Mouse (Mus musculus): ENCODE results near the gene Rab3il1. TPM values are rescaled to one million over a fixed set of nuclear protein-coding genes. Genes with fewer than 3 reads are reported as not detected.

Gene Rab3il1
- total RNA-seq, 1 experiment from 2014 or later = 9.7 TPM

GRCm38 (mm10) chr19:10041388-10042148, 40.1 kb downstream of the Rab3il1 start, which contains the start of gene Fads3:
Gene Fads3, plus strand, starts transcription at chr19:10041569.
- peak; percentile 87 for DNase-seq

GRCm38 (mm10) chr19:10042232-10042631, 40.8 kb downstream of the Rab3il1 start:
- no peak for DNase-seq

DNA sequence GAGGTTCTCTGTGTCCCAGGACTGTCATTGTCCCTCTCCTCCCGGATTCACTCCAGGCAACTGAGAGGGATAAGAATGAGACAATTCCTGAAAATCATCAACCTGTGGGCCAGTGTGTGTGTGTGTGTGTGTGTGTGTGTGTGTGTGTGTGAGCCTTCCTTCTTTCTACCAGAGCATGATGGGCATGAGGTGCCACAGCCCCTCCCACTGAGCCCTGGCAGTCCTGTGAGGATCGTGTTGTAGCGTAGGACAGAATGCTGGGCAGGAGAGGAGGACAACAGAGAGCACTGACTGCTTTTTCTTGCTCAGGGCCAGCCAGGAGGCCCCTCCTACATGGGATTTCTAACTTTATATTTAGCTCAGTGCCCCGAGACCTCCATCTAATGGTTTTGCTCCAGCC, 41.3 kb downstream of the Rab3il1 start:
- no peak for DNase-seq

- DNase-seq = peak; percentile 81
Measured at GRCm38 (mm10) chr19:10043643-10044042, 42.2 kb downstream of the Rab3il1 start.

DNA sequence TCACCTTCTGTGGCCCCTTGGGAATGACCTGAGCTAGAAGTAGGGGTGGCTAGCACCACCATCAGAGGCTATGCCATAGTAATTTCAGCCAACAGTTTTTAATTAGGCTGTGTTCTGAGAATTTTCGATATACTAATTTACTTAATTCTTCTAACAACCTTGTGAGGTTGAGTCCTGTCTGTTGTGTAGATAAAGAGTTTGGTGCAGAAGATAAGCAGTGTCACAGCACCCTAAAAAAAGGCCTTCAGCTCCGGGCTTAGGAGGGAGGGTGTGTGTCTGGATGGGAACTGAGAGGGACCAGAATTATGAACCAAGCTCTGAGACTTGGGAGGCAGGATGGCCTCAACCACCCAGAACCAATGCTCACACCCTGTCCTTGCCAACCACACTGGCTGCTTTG, 44.2 kb downstream of the Rab3il1 start:
- DNase-seq = no peak

DNA sequence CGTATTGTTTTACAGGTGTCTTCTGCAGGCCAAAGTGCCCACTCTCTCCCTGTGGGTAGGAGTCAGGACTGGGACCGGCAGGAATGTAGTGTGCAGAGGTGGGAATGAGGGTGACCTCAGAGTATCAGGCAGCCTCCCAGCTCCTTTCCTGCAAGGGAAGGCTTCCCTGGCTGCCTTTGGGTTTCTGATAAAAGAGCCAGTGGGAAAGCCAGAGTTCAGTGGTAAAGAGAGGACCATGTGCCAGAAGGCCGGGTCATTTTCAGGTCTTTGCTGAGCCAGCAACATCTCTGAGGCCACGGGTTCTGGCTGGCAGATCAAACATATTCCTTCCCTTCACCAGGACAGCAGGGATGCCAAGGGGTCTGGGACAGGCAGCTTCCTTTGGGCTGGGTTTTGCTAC, 44.9 kb downstream of the Rab3il1 start:
- DNase-seq = no peak

DNA sequence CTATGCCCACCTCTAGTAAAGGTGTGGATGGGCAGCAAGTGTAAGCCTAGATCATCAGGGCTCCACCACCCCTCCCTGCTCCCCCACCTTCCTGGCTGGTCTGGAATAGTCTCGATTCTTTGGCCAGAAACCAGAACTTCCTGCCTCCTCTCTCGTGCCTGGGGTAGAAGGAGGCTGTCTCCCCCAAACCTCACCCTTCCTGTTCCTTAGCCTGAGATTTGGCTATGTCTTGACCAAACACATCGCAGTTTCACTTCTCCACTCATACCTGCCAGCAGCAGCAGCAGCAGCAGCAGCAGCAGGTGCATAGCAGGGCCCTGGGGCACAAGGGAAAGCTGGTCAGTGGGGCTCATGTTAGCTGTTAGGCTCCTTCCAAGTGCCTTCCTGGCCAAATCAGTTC, 45.5 kb downstream of the Rab3il1 start:
- DNase-seq = no peak

GRCm38 (mm10) chr19:10049533-10049932, 48.1 kb downstream of the Rab3il1 start:
- DNase-seq = peak; percentile 23

GRCm38 (mm10) chr19:10050438-10050837, 49.0 kb downstream of the Rab3il1 start:
- DNase-seq = no peak

DNA sequence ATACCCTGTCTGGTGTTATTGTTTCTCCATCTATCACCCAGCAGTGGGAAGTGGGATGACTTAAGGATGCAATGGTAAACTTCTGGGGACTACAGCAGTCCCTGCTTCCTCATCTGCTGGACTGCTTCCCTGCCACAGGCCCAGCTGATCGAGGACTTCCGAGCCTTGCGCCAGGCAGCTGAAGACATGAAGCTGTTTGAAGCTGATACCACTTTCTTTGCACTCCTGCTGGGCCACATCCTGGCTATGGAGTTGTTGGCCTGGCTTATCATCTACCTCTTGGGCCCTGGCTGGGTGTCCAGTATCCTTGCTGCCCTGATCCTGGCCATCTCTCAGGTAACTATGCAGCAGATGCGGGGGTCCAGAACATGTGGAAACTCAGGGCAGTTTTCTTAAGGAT, 51.2 kb downstream of the Rab3il1 start:
- no peak for DNase-seq

- peak; percentile 75 for DNase-seq
Measured at GRCm38 (mm10) chr19:10053692-10054260, 52.3 kb downstream of the Rab3il1 start.

GRCm38 (mm10) chr19:10054361-10055075, 53.0 kb downstream of the Rab3il1 start:
- peak; percentile 29 for DNase-seq

DNA sequence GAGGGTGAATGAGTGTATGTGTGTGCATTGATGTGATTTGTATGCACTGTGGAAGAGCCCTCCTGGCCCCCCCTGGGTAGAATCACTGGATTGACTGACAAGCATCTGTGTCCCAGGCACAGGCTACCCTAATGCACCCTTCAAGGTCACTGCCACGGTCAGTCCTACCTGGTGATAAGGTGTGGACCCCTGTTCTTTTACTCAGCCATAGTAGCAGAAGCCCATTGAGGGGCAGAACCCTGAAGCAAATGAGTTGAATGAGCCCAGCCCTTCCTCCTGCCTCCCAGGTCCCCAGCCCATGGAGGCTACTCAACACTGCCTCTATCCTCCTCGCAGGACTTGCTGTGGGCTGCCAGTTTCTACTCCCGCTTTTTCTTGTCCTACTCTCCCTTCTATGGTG, 53.8 kb downstream of the Rab3il1 start:
- DNase-seq = peak; percentile 29

DNA sequence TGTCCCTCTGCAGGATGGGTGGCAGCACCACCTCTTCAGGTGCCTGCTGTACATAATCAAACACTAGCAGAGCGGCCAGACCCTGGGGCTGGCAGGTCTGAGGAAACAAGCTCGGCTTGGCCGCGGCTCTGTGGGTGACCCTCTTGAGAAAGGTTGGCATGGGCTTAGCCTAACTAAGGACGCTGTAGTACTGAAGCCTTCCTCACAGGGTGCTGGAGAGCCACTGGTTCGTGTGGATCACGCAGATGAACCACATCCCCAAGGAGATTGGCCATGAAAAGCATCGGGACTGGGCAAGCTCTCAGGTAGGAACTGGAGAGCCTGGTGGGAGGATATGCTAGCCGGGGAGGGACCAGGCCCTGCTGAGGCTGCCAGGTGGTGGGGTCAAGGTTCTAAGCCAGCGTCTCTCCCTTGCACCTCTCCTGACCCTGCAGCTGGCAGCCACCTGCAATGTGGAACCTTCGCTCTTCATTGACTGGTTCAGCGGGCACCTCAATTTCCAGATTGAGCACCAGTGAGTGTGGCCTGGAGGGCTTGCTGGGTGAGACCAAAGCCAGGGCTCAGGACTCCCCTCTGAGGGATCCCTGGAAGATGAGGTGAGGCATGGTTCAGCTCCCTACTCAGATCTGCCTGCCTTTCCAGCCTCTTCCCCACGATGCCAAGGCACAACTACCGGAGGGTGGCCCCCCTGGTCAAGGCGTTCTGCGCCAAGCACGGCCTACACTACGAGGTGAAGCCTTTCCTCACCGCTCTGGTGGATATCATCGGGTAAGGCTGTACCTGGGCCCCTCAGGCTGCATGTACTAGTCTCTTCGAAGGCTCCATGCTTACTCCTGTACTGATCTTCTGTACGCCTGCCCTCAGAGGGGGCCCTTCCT, 54.6 kb downstream of the Rab3il1 start:
- peak; percentile 49 for DNase-seq

DNA sequence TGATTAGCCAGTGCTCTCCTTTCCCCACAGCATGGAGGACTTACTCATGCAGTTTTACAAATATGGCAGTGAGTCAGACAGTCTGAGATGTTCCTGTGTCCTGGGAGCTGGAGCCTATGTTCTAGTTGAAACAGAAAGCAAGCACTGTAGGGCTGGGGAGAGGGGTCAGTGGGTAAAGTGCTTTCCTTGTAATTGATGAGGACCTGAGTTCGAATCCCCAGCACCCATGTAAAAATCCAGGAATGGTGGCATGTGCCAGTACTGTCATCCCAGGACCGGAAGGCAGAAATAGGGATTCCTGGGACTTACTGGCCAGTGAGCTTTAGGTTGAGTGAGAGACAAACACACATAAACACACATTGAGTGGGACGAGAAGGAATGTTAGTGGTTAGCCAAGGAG, 55.2 kb downstream of the Rab3il1 start:
- DNase-seq = no peak

DNA sequence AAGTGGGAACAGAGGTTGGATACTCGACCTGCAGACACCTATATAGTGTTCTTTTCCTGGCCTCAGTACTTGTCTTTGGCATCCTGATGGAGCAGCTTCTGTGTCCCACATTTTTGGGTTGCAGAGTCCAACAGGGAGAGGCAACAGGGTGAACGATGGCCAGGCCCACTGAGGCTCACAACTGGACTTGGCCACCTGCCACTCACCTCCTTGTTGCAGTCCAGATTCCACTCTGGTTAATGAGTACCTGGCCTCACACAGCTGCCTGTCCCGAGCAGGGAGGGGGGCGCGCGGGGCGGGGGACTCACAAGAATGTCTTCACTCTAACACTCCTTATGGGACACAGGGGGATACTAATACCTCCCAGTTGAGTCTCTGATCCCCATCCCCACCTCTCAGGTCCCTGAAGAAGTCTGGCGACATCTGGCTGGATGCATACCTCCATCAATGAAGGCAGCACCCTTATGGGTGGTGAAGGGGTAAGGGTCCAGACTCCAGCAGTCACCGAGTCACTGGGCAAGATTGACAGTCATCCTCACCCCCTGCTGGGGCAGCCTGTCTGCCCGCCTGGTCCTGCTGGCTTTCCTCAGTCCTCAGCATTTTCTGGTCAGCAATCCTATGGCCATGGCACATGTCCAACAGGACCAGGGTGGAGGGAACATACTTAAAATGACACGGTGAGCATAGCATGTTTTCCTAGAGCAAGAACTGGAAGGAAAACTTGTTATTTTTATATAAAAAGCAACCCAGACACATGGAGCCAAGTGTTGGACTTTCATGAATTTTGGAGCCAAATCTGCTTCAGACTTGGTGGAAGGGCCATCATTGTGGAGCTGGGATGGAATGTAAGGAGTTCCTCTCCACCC, 56.2 kb downstream of the Rab3il1 start:
- peak; percentile 25 for DNase-seq

- no peak for DNase-seq
Measured at GRCm38 (mm10) chr19:10058352-10058825, 56.9 kb downstream of the Rab3il1 start.

- no peak for DNase-seq
Measured at GRCm38 (mm10) chr19:10058876-10059427, 57.5 kb downstream of the Rab3il1 start.

DNA sequence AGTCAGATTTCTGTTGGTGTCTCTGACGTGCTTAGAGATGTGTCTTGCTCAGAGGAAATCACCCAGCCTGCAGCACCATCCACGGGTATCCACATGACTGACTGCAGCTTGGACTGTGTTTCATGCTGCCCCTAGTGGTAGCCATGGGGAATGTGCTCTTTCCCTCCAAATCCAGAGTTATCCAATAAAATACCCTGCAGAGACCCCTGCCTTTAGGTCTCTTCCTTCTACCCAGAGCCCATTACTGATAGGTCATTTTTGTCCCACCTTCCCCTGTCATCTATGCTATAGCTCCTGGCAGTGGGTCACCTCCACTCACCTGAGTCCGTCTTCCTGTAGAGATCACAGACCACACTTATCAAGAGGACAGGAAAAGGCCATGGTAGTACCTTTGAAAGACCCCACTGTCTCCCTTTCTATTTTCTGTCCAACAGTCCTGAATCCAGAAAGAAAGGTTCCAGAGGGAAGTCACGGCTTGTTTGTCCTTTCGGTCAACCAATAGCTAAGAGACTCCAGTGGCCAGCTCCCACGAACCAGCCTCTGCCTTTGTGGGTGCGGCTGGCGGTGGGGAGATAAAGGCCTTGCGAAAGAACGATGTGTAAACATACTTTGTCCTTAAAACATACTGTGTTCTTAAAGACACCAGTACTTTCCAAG, 58.6 kb downstream of the Rab3il1 start:
- DNase-seq = peak; percentile 62
